Mouse (Mus musculus): ENCODE data around the gene Polr2l.

Gene Polr2l

DNA sequence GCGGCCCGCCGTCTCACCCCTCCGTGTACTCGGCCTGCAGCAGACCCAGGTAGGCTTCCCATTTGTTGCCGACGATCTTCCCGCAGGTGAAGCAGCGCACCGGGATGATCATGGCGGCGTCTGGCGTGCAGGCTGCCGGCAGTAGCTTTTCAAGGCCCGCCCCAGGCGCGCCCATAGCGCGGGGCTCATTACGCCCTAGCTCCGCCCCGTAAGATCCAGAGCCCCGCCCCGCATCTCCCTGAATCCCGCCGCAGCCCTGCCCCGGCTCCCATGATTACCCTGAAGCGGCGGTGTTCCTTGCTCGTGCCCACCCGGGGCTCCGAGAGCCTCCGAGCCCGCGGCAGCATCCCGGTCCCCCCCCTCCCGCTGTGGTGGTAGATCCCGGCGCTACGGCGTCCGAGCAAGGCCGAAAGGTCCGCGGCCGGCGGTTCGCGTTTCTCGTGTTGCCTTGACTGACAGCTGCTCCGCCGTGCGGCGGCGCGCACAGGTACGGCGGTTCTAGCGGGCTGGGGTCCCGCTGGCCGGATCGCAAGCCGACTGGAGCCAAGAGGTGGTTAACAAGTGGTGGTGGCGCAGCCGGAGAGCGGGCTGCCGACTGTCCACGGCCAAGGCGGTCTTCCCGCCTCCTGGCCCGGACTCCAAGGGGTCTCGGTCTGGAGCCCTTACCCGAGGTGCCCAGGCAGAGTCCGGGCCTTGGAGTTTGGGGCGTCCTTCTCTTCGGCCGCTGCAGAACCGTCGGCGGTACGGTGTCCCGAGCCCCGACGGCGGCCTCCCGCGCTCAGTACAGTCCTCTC, at the start of gene Polr2l, which contains the start of gene Tspan4:
Gene Polr2l, minus strand, starts transcription at position 122 of the 794 bp plus-strand sequence.
Gene Tspan4, plus strand, starts transcription at position 230 of the 794 bp plus-strand sequence.
- peak; percentile 85 for DNase-seq (ENCODE audit: low spot score)

DNA sequence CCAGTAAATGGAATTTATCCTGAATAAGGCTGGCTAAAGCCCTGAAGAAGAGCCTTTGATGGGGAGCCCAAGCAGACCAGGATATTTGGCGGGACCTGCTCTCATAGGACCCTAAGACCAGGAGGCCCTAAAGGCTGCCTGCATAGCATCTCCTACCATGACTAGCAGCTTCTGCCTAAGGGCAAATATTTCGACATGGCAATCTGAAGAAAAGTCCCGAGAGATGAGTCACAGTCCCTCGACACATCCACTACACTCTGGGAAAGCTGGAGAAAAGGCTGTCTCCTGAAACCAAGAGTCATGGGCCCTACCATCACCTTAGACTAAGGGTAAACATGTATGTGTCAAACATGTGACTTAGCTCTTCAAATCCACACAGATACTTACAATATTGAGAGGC, 49.3 kb upstream of the Polr2l start:
- DNase-seq (ENCODE audit: low spot score) = no peak

DNA sequence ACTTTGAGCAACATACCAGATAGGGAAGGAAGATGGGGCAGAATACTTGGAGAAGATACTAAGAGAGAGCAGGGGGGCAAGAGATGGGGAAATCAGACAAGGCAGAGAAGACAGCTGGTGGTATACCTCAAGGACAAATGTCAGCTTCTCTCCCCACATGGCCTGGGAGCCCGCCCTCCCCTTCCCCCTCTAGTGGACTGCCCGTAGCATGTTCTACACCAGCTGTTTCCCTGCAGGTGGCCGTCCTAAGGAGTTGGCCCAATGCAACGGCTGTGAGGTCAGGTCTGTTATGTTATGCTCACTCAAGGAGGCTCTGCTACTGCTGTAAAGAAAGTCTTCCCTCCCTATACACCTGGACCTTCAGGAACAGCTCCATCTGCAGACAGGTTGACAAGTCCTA, 48.1 kb upstream of the Polr2l start:
- DNase-seq (ENCODE audit: low spot score) = no peak

DNA sequence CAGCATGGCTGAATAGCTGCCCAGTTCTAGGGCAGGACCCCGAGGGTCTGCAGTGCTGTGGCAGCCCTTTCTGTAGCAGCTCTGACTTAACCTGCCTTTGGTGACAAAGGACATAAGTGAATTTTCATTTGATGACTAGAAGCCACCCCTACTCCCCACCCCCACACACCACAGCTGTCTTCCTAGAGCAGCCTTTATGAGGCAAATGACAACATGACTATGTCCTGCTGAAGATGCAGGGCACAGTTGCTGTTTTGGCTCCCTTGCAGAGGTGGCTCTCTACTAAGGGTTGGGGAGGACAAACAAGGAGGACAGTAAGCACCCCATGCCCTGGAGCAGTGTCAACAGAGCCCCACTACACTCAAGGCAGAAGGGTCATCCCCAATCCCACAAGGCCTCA, 44.9 kb upstream of the Polr2l start:
- DNase-seq (ENCODE audit: low spot score) = no peak

DNA sequence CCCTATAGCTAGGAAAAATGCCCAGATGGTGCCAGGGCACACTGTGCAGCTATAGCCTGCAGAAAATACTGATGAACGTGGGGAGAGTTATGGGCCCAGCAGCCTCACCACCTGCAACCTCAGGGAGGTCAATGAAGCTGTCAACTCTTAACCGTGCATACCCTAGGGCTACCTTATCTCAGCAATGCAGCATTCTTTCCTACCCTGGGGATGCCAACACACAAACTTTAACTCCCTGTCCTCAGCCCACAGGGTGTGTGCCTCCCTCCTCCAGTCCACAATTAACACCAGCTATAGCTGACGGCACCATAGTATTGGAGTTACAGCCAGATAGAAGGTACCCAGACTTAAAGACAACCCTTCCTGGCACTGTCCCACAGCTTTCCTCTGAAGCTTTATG, 44.0 kb upstream of the Polr2l start:
- DNase-seq (ENCODE audit: low spot score) = no peak

DNA sequence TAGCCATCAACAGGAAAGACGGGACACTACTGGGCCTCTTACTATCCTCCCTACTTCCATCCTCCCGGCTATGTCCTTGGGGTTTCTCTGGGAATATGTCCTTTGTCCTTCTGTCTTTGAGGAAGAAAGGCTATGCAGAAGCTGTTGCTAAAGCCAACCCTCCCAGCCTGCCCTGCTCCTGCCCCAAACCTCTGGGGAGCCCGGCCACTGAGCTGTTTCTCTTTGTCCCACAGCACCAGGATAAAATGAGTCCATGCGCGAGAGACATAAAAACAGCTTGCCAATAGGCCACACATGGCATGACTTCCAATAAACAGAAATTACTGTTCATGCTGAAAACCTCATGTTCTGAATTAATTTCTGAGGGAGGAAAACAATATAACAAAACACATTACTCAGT, 43.4 kb upstream of the Polr2l start:
- DNase-seq (ENCODE audit: low spot score) = no peak

DNA sequence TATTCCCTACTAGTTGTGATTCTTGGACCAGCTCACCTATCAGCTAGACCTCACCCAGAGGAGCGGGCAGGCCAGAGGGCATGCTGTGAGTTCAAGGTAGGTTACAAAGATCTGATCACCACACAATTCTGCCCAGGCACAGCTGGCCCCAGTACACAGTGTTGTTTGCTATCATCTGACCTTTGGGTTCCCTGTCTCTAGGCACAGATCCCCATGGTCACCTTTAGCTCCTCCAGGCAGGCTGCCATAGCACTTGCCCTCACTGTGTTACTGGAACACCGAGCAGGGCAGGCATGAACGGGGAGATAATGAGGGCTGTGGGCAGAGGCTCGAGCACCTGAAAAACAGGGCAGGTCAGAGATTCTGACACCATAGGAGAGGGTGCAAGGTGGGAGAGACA, 42.7 kb upstream of the Polr2l start:
- no peak for DNase-seq (ENCODE audit: low spot score)

DNA sequence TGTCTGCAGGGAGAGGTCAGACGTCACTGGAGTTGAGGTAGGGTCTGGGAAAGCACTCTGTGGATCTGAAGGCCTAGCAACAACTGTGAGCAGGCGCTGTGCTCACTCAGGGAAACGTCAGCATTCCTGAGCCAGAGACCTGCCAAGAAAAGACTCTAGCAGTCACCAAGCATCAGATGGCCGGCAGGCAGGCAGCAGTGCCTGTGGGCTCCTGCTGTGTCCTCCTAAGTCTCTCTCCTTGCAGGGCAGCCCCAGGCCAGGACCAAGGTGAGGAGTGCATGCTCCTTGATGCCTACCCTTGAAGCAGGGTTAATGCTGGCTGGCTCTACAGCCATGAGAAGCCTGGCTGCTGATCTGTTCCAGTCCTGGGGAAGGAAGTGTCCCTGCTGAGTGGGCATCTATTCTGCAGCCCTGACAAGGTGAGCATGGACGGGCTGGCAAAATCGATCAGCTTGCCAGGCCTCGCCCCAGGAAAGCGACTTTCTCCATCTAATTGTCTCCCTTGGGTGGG, 35.8 kb upstream of the Polr2l start:
- DNase-seq (ENCODE audit: low spot score) = no peak

DNA sequence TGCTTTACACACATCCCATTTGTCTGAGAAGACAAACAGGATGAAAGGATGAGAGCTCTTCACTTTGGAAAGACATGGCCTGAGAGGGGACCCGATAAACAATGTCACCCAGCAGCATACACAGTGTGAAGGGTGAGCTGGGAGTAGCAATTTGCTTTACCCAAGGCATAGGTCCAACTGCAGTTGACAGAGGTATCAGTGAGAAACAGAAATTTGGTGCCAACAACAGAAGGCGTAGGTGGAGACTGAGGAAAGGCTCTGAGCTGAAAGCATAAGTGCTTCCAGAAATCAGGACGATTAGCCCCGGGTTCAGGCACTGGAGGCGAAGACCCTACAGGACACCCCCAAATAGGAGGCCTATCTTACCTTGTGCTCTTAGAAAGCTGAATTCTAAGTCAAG, 35.3 kb upstream of the Polr2l start:
- no peak for DNase-seq (ENCODE audit: low spot score)

DNA sequence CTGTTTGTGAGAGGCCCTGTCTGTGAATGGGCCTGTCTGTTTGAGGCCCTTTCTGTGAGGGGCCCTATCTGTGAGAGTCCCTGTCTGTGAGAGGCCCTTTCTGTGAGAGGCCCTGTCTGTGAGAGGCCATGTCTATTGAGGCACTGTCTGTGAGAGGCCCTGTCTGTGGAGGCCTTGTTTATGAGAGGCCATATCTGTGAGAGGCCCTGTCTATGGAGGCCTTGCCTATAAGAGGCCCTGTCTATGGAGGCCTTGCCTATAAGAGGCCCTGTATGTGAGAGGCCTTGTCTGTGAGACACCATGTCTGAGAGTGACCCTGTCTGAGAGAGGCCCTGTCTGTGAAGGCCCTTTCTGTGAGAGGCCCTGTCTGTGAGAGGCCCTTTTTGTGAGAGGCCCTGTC, 33.2 kb upstream of the Polr2l start:
- no peak for DNase-seq (ENCODE audit: low spot score)

DNA sequence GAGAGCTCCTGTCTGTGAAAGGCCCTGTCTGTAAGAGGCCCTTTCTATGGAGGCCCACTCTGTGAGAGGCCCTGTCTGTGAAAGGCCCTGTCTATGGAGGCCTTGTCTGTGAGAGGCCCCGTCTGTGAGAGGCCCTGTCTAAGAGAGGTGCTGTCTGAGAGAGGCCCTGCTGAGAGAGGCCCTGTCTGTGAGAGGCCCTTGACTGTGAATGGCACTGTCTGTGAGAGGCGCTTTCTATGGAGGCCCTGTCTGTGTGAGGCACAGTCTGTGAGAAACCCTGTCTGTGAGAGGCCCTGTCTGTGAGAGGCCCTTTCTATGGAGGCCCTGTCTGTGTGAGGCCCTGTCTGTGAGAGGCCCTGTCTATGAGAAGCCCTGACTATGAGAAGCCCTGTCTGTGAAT, 31.3 kb upstream of the Polr2l start:
- DNase-seq (ENCODE audit: low spot score) = no peak

DNA sequence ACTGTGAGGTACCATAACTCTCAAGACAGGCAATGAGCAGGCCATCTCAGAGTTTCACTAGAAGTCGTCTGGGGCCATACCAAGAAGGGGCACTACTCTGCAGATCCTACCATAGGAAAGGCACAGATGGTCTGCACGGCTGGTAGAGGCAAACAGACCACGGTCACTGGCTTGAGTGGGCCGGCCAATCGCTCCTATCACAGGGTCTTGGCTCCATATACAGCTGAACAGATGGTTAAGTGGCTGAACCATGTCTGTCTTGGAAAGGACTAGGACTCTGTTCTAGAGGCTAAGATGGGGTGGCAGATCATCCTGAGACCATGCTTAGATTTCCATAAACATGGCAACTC, 27.6 kb upstream of the Polr2l start:
- no peak for DNase-seq (ENCODE audit: low spot score)

DNA sequence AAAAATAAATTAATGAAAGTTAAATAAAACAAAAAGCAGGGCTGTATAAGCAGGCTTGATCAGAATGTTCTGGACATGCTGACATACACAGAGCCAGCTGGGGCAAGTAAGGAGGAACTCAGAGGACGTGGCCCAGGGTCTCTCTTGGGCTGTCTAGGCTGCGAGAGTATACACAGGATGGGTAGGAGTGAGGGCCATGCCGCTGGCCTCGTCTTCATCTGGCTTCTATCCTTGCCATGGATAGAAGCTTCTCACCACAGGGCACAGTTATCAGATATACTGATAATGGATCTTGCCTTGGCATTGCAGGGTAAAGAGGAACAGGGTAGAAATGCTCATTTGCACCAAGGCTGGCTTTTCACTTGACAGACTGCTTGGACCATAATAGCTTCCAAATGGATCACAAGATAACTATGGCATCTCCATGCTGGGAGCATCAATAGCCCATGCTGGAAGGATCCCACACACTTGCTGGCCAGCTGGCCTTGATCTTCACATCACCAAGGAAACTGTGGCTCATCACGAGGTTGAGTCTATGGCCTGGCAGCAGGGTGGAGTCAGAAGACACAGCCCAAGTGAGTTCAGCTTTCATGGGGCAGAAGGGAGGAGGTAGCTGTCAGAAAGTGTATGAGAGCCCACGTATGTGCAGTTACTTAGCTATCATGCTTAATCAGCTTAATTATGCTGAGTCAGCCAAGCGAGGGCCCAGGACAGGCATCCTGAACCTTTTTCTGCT, 27.1 kb upstream of the Polr2l start:
- DNase-seq (ENCODE audit: low spot score) = no peak

DNA sequence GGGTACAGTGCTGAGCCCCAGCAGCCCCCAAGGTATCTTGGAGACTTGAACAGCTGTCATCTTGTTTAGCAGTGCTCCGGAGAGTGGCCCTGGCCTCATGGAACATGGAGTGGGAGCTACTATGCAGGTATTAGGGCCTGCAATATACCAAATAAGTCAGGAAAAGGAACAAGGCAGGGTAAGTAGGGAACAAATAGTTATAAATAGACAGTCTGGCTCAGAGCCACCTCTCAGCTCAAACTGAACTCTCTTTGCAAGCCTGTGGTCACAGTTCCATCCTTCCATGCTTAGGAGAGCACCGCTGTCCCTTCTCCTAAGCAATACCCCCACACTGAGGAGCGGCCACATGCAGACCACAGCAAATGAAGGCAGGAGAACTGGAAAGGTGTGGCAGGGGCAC, 22.7 kb upstream of the Polr2l start:
- no peak for DNase-seq (ENCODE audit: low spot score)

DNA sequence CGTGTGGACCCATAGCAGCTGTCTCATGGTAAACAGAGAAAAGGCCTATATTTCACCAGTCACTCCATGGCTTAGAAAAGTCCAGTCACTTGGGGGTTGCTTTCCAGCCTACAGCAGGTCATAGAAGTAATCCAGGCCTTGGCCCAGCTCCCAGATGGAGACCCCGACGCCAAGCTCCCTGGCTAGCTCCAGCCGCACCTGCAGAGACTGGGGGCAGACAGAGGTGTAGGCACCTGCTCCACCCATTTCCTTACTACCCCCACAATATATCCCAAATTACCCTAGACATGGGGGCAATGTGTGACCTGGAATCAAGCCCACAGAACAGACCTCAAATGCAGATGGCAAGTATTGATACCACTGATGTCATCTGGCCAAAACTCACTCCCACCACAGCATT, 21.0 kb upstream of the Polr2l start:
- no peak for DNase-seq (ENCODE audit: low spot score)

DNA sequence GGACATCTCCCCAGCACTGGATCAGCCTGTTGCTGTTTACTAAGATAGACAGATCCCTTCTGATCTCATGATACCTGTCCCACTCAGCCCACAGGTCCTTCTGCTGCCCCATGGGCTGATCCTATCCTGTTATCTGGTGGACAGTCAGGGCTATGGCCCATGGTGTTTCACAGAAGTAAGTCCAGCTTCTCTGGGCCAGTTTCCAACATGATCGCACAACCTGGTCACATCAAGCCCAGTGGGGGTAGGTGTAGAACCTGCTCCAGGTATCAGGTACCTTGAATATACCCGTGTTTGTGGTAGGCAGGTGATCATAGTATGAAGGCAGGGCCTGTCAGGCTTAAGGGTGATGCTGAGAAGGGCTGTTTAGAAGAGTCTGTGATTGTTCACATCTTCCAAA, 20.4 kb upstream of the Polr2l start:
- no peak for DNase-seq (ENCODE audit: low spot score)

DNA sequence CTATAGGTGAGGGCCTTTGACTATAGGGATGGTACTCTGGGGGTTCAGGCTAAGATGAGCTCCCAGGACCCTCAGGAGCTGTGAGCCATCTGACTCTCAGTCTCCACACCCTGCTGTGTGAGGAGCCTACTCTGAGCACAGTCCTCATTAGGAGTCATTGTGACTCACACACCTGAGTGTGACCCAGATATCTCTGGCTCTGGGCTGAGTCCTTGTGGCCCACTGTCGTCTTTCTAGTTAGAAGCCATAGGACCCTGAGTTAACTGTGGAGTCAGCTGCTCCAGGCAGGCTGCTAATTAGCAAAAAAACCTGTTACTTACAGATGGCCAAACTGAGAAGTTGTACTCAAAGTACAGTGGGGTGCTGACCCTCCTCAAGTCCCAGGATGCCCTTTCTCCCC, 18.8 kb upstream of the Polr2l start:
- no peak for DNase-seq (ENCODE audit: low spot score)

DNA sequence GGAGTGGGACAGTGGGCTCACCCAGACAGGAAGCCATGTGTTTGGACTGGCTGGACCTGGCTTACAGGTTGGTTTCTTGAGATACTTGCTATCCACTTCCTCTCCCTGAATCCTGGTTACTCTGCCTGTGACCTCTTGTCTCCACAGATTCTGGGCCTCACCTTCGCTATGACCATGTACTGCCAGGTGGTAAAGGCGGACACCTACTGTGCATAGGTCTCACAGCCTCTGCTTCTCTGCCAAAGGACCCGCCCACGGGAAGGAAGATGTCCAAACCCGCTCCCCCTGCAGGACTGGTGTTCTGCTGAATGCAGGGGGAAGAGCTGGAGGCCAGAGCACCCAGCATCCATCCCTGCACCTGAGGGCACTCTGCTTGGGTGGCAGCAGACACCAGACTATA, 17.8 kb upstream of the Polr2l start:
- no peak for DNase-seq (ENCODE audit: low spot score)

DNA sequence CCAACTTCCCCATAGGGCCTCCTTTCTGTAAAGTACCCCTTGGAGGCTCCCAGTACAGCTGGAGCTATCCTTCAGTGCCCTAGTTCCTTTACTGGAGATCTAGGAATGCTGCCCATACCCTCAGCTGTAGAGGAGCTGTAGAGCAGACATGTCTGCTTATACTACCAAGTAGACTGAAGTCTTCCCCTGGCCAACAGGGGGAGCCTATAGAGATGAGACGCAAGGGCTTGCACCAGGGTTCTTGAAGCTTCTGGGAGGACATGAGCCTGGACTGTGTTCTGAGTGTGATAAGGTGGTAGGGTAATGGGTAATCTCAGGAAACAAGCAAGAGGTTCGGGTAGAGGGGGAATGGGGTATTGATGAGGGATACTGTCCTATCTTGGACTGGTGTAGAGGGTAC, 16.2 kb upstream of the Polr2l start:
- DNase-seq (ENCODE audit: low spot score) = no peak

DNA sequence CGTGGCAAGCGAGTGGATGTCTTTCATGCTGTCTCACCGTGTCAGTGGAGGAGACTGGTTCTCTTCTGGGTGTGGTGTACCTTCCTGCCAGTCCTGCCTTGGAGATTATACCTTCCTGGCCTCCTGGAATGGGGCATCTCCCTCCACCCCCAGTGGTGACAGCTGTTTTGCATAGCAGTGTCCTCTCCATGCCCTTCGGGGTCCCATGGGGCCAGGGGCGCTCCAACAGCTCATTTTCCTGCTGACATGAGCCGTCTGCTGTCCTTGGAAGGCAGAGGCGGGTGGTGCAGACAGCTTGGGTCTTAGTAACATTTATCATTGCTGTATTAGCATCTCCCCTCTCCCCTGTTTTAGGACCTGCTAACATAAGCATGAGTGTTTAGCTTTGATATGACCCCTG, 12.2 kb upstream of the Polr2l start:
- DNase-seq (ENCODE audit: low spot score) = no peak

DNA sequence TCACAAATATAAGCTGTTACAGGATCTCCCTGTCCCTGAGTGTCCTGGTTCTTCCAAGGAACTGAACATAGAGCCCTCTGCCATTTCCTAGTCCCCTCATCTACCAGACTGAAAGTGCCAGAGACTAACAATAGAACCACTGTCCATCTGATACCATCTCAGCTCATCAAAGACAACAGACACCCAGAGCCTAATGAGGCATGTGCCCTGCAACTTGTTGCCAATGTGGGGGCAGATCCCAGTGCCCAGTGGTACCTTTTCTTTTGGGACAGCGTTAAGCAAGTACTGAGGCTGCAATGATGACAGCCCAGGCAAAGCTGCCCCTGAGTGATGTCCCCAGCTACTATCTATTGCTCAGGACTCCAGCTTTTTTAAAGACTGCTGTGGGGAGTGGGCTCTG, 11.3 kb upstream of the Polr2l start:
- DNase-seq (ENCODE audit: low spot score) = no peak

DNA sequence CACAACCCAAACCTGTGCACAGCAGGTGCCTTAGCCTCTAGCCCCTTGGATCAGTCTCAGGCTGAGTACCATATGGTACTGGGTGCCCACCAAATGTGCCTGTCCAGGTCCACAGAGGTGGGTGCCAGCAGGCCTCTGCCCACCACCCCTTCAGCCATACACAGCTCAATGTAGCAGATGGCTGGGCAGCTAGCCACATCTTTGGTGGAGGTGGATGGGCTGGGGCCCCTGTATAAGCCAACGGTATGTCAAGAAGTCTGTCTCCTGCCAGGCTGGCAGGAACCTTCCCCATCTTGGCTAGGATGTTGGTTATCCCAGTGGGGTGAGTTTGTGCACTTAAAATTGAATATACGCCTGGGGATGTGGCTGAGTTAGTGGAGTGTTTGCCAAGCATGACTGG, 10.7 kb upstream of the Polr2l start:
- DNase-seq (ENCODE audit: low spot score) = no peak

DNA sequence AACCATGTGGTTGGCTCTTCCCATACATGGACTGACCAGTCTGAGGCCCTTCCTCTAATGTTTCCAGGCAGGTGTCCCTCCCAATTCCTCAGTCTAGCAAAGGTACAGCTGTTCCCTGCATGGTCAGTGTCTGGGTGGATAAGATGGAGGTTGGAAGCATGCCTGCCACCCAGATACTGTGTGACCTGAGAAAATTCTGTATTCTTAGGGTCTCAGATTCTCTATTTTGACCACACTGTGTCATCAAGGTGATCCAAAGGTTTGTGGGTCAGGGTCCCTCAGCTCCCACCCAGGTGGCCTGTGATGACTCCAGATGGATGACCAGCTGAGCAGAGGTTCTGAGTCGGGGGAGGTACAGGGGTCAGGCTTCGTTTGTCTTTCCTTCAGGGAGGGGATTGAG, 10.3 kb upstream of the Polr2l start:
- no peak for DNase-seq (ENCODE audit: low spot score)
